Mouse (Mus musculus) bone marrow, adult 2 months (tissue): Measurements from ENCODE around the gene Pias4.

ENCODE experiments used
- CTCF ChIP-seq: fragments of 200-500 bp; IDR thresholded peaks from 2 replicates; pipeline ENCODE4 v1.5.1; 2011; ENCODE audit warnings: low read length, control low read depth; ENCODE audit not compliant: control insufficient read depth, insufficient read depth
- POLR2A ChIP-seq: fragments of 200-500 bp; IDR thresholded peaks from 2 replicates; pipeline ENCODE4 v1.6.1; 2011; ENCODE audit warnings: low read depth, mild to moderate bottlenecking, control low read depth, low read length, borderline replicate concordance; ENCODE audit not compliant: control insufficient read depth

GRCm38 (mm10) chr10:81204137-81204536 is 36.4 kb upstream of the Pias4 start:
- no peak for TF ChIP-seq CTCF
- TF ChIP-seq POLR2A: no peak
